Mouse (Mus musculus): ENCODE data around the gene Krt24. TPM values are rescaled to one million over a fixed set of nuclear protein-coding genes. Genes with fewer than 3 reads are reported as not detected.

Gene Krt24
- not detected in 2 replicates for polyA plus RNA-seq (2014; fragmentation: Nextera tagmentation; extraction: Ambion mirVana)

DNA sequence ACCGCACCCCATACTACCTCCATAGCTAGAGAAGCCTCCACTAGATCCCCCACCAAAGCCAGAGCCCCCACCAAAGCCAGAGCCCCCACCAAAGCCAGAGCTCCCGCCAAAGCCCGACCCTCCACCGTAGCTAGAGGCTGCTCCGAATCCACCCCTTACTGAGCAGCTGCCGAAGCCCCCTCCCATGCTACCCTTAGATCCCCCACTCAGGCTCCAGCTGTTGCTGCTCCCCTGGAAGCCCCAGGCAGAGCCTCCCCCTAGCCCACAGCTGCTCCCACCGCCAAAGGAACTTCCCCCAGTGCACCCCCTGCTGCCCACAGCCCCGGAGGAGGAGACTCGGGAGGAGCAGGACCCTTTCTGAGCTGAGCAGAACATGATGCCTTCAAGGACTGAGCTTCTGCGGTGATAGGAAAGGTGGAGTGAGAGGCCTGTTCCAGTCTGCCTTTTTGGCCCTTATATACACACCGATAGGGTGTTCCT, at the start of gene Krt24:
TSS of gene Krt24 (minus strand) at position 430 of the 480 bp plus-strand sequence.
- Histone ChIP-seq H3K36me3 (replicated peaks; ENCODE audit: control insufficient read depth, insufficient read depth) (no peaks in the 10 kb centered on the region), H3K27me3 (ENCODE audit: control insufficient read depth, insufficient read depth, low read length) (no peaks in the 10 kb centered on the region), H3K4me1 (replicated peaks; ENCODE audit: control insufficient read depth, insufficient read depth, low read length) (0 out of 2 replicates have a peak, but pooled peaks cover 7% of the 10 kb centered on the region), H3K9me3 (ENCODE audit: control insufficient read depth, low read length) (no peaks in the 10 kb centered on the region), H3K27ac (no peak within 1 kb of the TSS), H3K4me3 (replicated peaks; ENCODE audit: low read length) (no peak within 1 kb of the TSS), H3K4me2 (replicated peaks) (no peak within 1 kb of the TSS), H3K9ac (no peak within 1 kb of the TSS)
- DNase-seq (ENCODE audit: low spot score): no peak
- ATAC-seq (ENCODE audit: low FRiP score): no peak
- 49% methylated on average over 11 of the region's 11 CpGs for WGBS

DNA sequence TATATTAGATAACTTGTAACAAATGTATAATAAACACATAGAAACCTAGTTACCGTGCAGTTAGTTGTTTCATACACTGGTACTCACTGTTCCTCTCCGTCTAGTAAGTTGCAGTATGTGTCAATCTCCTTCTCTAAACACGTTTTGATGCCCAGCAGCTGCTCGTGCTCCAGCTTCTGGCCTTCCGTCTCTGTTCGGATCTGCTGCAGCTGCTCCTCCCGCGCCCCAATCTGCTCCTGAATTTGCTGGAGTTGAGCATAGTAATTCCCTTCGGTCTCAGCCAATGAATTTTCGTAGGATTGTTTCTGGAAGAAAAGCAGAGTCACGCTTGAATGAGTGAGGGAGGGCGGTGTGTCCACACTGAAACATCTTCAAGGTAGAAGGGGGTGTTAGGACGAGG, 48.4 kb upstream of the Krt24 start:
- 46% methylated on average over 13 of the region's 13 CpGs for WGBS
- H3K4me2 ChIP-seq (replicated peaks): no peak overlapping the region

DNA sequence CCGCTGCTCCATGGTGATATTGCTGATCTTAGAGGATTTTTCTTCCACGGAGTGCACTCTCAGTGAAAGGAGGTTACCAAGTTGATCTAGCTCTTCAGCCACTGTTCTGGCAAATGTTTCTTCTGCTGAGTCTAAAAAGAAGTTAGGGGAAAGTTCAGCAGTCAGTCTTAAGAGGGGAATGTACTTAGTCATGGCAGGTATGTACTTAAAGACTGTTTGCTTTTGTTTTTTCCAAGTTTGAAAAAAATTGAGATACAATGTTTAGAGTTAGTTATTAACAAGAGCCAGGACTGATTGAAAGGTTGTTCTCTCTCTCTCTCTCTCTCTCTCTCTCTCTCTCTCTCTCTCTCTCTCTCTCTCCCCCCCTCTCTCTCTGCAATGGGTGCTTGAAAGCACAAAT, 44.6 kb upstream of the Krt24 start:
- Histone ChIP-seq H3K27me3 (ENCODE audit: control insufficient read depth, insufficient read depth, low read length) (no peaks in the 10 kb centered on the region), H3K9me3 (ENCODE audit: control insufficient read depth, low read length) (no peaks in the 10 kb centered on the region), H3K9ac (no peak overlapping the region), H3K36me3 (replicated peaks; ENCODE audit: control insufficient read depth, insufficient read depth) (no peaks in the 10 kb centered on the region), H3K4me2 (replicated peaks) (no peak overlapping the region), H3K4me1 (replicated peaks; ENCODE audit: control insufficient read depth, insufficient read depth, low read length) (no peaks in the 10 kb centered on the region), H3K27ac (no peak overlapping the region), H3K4me3 (replicated peaks; ENCODE audit: low read length) (no peak overlapping the region)
- DNase-seq (ENCODE audit: low spot score) (no peak), ATAC-seq (ENCODE audit: low FRiP score) (no peak)
- 58% methylated on average over 2 of the region's 2 CpGs for WGBS

More for the DNA sequence above, 48.4 kb upstream of the Krt24 start:
- no peak overlapping the region for H3K9ac ChIP-seq
- no peaks in the 10 kb centered on the region for H3K27me3 ChIP-seq (ENCODE audit: control insufficient read depth, insufficient read depth, low read length)
- no peak for ATAC-seq (ENCODE audit: low FRiP score)
- H3K27ac ChIP-seq: no peak overlapping the region
- no peak overlapping the region for H3K4me3 ChIP-seq (replicated peaks; ENCODE audit: low read length)
- no peaks in the 10 kb centered on the region for H3K36me3 ChIP-seq (replicated peaks; ENCODE audit: control insufficient read depth, insufficient read depth)
- no peaks in the 10 kb centered on the region for H3K9me3 ChIP-seq (ENCODE audit: control insufficient read depth, low read length)
- DNase-seq (ENCODE audit: low spot score): no peak
- no peaks in the 10 kb centered on the region for H3K4me1 ChIP-seq (replicated peaks; ENCODE audit: control insufficient read depth, insufficient read depth, low read length)

DNA sequence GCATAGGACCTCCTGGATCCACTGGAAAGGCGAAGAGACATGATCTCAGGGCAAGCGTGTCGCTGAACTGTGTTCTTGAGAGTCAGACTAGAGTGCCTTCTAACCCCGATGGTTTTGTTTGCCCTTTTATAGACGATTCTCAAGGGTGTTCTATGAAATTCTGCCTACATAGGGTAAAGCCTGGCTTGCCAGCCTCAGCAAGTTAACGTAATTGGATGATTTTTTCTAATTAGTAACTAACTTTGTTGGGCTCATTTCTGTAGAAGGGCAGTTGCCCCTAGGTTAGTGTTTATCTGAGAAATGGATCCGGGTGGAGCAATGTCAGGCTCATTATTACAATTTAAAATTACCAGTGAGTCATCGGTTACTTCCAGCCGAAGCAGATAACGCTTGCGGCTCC, 37.8 kb upstream of the Krt24 start, which contains the start of gene Krt25:
TSS of gene Krt25 (minus strand) at position 101 of the 400 bp plus-strand sequence.
- Histone ChIP-seq H3K4me1 (replicated peaks; ENCODE audit: control insufficient read depth, insufficient read depth, low read length) (no peaks in the 10 kb centered on the region), H3K9ac (no peak within 1 kb of the TSS), H3K4me2 (replicated peaks) (no peak within 1 kb of the TSS), H3K27me3 (ENCODE audit: control insufficient read depth, insufficient read depth, low read length) (no peaks in the 10 kb centered on the region), H3K36me3 (replicated peaks; ENCODE audit: control insufficient read depth, insufficient read depth) (no peaks in the 10 kb centered on the region), H3K4me3 (replicated peaks; ENCODE audit: low read length) (no peak within 1 kb of the TSS), H3K27ac (no peak within 1 kb of the TSS), H3K9me3 (ENCODE audit: control insufficient read depth, low read length) (no peaks in the 10 kb centered on the region)
- ATAC-seq (ENCODE audit: low FRiP score) (no peak), DNase-seq (ENCODE audit: low spot score) (no peak)
- WGBS: 93% methylated on average over 11 of the region's 11 CpGs

DNA sequence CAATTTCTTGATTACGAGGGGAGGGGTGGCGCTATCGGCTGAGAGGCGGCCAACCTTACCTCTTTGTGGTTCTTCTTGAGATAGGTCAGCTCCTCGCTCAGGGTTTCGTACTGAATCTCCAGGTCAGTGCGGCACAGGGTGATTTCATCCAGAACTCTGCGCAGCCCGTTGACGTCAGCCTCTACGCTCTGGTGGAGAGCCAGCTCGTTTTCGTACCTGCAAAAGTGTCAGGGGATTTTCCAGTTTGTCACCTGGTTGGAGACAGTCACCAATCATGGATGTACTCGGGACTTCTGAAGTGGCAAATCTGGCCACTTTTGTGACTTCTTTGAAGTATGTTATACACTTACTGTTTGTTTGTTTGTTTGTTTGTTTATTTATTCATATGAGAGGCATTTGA, 36.0 kb upstream of the Krt24 start:
- Histone ChIP-seq H3K4me2 (replicated peaks) (no peak overlapping the region), H3K9ac (no peak overlapping the region), H3K4me3 (replicated peaks; ENCODE audit: low read length) (no peak overlapping the region), H3K27ac (no peak overlapping the region), H3K4me1 (replicated peaks; ENCODE audit: control insufficient read depth, insufficient read depth, low read length) (peaks cover 6% of the 10 kb centered on the region; the same call in 1 of the 2 replicates), H3K27me3 (ENCODE audit: control insufficient read depth, insufficient read depth, low read length) (no peaks in the 10 kb centered on the region), H3K9me3 (ENCODE audit: control insufficient read depth, low read length) (no peaks in the 10 kb centered on the region), H3K36me3 (replicated peaks; ENCODE audit: control insufficient read depth, insufficient read depth) (no peaks in the 10 kb centered on the region)
- DNase-seq (ENCODE audit: low spot score) (no peak), ATAC-seq (ENCODE audit: low FRiP score) (no peak)
- 93% methylated on average over 14 of the region's 14 CpGs for WGBS

DNA sequence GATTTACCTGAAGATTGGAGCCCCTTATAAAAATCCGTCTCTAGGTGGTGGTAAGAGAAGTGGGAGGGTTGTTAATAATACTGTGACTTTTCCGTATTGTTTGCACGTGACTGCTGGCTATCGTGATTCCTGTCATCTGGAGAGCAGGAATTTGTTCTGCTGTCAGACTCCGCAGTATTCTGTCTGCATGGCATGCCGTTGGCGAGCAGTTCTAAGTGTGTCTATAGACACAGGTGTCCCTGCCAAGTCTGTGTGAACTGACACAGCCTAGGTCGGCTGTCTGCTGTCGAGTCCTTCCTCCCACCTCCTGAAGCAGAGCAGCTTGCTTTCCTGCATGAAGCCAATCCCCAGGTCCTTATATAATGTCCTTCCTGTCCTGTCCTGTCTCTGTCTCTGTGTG, 34.1 kb upstream of the Krt24 start:
- no peak overlapping the region for H3K4me3 ChIP-seq (replicated peaks; ENCODE audit: low read length)
- ATAC-seq (ENCODE audit: low FRiP score): no peak
- no peak for DNase-seq (ENCODE audit: low spot score)
- H3K9ac ChIP-seq: no peak overlapping the region
- H3K4me1 ChIP-seq (replicated peaks; ENCODE audit: control insufficient read depth, insufficient read depth, low read length): peaks cover 6% of the 10 kb centered on the region; the same call in 1 of the 2 replicates
- no peaks in the 10 kb centered on the region for H3K27me3 ChIP-seq (ENCODE audit: control insufficient read depth, insufficient read depth, low read length)
- H3K27ac ChIP-seq: no peak overlapping the region
- WGBS: 75% methylated on average over 9 of the region's 9 CpGs
- H3K9me3 ChIP-seq (ENCODE audit: control insufficient read depth, low read length): no peaks in the 10 kb centered on the region
- H3K4me2 ChIP-seq (replicated peaks): no peak overlapping the region
- H3K36me3 ChIP-seq (replicated peaks; ENCODE audit: control insufficient read depth, insufficient read depth): no peaks in the 10 kb centered on the region

DNA sequence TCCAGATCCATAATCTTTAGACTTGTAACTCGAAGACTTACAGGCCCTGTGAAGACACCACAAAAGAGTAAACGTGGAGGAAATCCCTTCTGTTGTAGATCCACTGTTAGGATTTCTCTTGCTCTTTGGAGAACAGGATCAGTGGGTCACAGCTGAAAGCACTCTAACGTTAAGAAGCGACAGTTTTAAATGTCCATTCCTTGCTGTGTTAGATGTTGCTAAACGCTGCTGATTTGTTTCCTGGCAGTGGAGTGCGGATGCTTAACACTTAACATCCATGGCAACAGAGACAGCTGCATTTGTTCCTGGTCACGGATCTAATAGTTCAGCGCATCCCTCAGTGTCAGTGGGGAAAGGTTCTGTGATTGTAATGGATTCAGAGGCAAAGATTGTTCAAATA, 31.5 kb upstream of the Krt24 start:
- Histone ChIP-seq H3K27ac (0 out of 2 replicates have a peak overlapping the region, but pooled peaks have one; percentile 14), H3K4me2 (replicated peaks) (no peak overlapping the region), H3K4me1 (replicated peaks; ENCODE audit: control insufficient read depth, insufficient read depth, low read length) (peaks cover 6% of the 10 kb centered on the region; the same call in 1 of the 2 replicates), H3K27me3 (ENCODE audit: control insufficient read depth, insufficient read depth, low read length) (no peaks in the 10 kb centered on the region), H3K9me3 (ENCODE audit: control insufficient read depth, low read length) (no peaks in the 10 kb centered on the region), H3K4me3 (replicated peaks; ENCODE audit: low read length) (no peak overlapping the region), H3K9ac (no peak overlapping the region), H3K36me3 (replicated peaks; ENCODE audit: control insufficient read depth, insufficient read depth) (no peaks in the 10 kb centered on the region)
- 38% methylated on average over 8 of the region's 8 CpGs for WGBS
- DNase-seq (ENCODE audit: low spot score) (no peak), ATAC-seq (ENCODE audit: low FRiP score) (no peak)

DNA sequence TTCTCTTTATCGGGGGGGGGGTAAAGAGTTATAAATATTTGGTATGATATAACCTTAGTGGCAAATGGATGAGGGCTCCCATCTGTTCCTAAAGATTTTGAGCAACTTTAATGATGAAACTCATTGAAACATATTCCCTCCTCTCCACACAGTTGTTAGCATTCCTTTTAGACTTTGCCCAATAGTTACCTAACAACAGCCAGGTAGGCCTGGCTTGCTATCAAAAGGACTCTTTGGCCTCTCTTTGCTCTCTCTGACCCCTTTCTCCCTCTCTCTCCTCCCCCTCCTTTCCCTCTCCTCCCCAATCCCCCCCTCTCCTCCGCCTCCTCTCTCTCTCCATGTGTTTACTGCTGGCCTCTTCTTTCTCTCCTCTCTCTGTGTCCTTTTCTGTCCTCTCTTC, 29.5 kb upstream of the Krt24 start:
- no peak overlapping the region for H3K4me3 ChIP-seq (replicated peaks; ENCODE audit: low read length)
- H3K9ac ChIP-seq: no peak overlapping the region
- H3K4me1 ChIP-seq (replicated peaks; ENCODE audit: control insufficient read depth, insufficient read depth, low read length): peaks cover 6% of the 10 kb centered on the region; the same call in 1 of the 2 replicates
- no peak overlapping the region for H3K27ac ChIP-seq
- ATAC-seq (ENCODE audit: low FRiP score) (no peak), DNase-seq (ENCODE audit: low spot score) (no peak)
- H3K27me3 ChIP-seq (ENCODE audit: control insufficient read depth, insufficient read depth, low read length): no peaks in the 10 kb centered on the region
- H3K36me3 ChIP-seq (replicated peaks; ENCODE audit: control insufficient read depth, insufficient read depth): no peaks in the 10 kb centered on the region
- H3K9me3 ChIP-seq (ENCODE audit: control insufficient read depth, low read length): no peaks in the 10 kb centered on the region
- H3K4me2 ChIP-seq (replicated peaks): no peak overlapping the region
- 84% methylated on average over 2 of the region's 2 CpGs for WGBS

DNA sequence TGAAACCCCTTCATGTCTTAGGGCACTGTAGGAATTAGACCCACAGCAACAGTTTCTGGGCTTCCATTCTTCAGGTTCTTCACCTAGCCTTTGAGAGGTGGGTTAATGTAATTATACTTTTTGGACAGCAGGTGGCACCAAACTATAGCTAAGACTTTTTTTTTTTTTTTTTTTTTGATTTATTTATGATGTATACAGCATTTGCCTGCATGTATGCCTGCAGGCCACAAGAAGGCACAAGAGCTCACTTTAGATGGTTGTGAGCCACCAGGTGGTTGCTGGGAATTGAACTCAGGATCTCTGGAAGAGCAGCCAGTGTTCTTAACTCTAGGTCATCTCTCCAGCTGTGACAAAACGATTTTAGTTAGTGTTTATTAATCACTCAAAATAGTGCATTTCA, 25.8 kb upstream of the Krt24 start:
- no peaks in the 10 kb centered on the region for H3K27me3 ChIP-seq (ENCODE audit: control insufficient read depth, insufficient read depth, low read length)
- 75% methylated on average over 1 of the region's 1 CpGs for WGBS
- H3K4me3 ChIP-seq (replicated peaks; ENCODE audit: low read length): no peak overlapping the region
- no peaks in the 10 kb centered on the region for H3K9me3 ChIP-seq (ENCODE audit: control insufficient read depth, low read length)
- ATAC-seq (ENCODE audit: low FRiP score) (no peak), DNase-seq (ENCODE audit: low spot score) (peak; percentile 73)
- H3K4me2 ChIP-seq (replicated peaks): no peak overlapping the region
- no peaks in the 10 kb centered on the region for H3K4me1 ChIP-seq (replicated peaks; ENCODE audit: control insufficient read depth, insufficient read depth, low read length)
- H3K36me3 ChIP-seq (replicated peaks; ENCODE audit: control insufficient read depth, insufficient read depth): no peaks in the 10 kb centered on the region
- H3K9ac ChIP-seq: no peak overlapping the region
- H3K27ac ChIP-seq: no peak overlapping the region

DNA sequence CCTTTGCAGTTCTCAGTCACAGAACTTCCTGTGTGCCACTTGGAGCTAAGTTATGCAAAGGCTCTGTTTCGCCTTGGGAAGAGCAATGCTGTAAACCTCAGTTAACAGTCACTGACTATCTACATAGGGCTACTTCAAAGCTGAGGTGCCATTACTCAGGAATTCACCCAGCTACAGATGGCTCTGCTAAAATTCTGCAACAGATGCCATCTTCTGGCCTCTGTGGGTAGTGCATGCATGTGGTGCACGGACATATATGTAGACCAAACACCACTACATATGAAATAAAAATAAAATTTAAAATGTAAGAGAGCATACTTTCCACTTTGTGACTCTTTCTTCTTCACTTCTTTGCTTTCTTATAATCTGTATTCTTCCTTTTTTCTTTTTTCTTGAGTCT, 22.5 kb upstream of the Krt24 start:
- H3K36me3 ChIP-seq (replicated peaks; ENCODE audit: control insufficient read depth, insufficient read depth): no peaks in the 10 kb centered on the region
- no peak overlapping the region for H3K4me2 ChIP-seq (replicated peaks)
- no peaks in the 10 kb centered on the region for H3K4me1 ChIP-seq (replicated peaks; ENCODE audit: control insufficient read depth, insufficient read depth, low read length)
- no peaks in the 10 kb centered on the region for H3K9me3 ChIP-seq (ENCODE audit: control insufficient read depth, low read length)
- no peak overlapping the region for H3K27ac ChIP-seq
- no peak overlapping the region for H3K4me3 ChIP-seq (replicated peaks; ENCODE audit: low read length)
- no peaks in the 10 kb centered on the region for H3K27me3 ChIP-seq (ENCODE audit: control insufficient read depth, insufficient read depth, low read length)
- peak; percentile 76 for DNase-seq (ENCODE audit: low spot score)
- 22% methylated on average over 2 of the region's 2 CpGs for WGBS
- ATAC-seq (ENCODE audit: low FRiP score): no peak
- H3K9ac ChIP-seq: no peak overlapping the region

Data from hindbrain, embryonic 14.5 days (tissue).